Mouse (Mus musculus) WW6 (cell line): ENCODE data around the gene Psmd5.

Source experiments
- DNase-seq: peaks from one replicate; pipeline ENCODE4 v3.0.0-alpha.2; 2013; ENCODE audit warnings: low read depth, low spot score

Psmd5 gene

DNA sequence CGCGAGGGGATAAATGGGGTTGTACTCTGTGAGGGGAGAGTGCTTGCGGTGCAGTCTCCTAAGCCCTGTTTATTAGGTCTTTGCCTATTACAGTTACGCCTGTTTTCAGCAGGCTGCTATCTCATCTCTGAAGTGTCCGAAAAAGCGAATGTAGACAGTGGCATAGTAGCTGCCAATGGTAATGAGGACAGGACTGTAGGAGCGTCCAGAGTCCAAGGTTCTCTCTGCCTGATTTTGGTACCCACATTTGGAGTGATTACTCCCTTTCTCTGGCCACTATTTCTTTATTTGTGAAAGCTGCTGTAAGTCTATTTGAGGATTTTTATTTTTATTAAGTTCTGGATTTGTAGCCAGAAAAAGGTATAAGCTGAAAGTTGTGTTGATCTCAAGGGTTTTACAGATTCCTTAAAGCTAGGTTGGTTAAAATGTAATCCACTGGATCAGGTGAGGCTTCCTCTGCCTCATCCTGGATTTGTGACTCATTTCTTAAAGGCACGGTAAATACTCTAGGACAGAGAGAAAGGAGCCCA lies at the start of gene Psmd5:
Gene Psmd5, minus strand, starts transcription at position 153 of the 530 bp plus-strand sequence.
- no peak for DNase-seq

DNA sequence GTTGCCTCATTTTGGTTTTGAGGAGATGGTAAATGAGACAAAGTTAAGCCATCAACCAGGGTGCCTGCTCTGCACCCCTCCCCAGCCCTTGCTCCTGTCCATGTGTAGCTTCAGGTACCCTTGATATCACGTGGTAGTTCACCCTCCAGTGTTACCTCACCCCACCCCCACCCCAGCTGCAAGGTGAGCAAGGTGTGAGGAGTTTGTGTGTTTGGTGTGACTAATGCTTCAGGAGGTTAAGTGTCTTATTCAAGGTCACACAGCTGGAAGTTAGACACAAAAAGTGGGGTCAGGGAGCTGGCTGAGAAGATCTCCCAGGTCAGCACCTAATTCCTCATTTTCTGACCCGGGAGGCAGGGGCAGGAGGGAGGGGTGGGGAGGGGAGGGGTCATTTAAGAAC lies 48.0 kb upstream of the Psmd5 start:
- DNase-seq: no peak

DNA sequence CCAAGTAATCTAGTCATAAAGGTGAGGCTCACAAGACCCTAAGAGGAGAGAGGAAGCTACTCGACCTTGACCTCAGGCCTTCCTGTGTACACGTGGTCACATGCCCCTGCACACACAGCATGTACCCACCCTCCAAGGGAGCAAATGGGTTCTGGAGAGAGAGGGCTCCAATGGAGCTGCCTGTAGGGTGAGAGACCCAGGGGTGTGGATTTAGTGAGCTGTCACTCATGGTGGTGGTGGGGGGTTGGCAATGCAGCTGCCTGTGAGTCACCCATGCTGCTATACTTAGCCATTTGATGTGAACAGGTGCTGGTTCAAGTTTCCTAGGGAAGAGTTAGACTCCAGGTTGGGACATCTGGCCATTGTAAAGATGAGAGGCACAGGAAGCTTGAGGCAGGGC lies 45.4 kb upstream of the Psmd5 start:
- no peak for DNase-seq

DNA sequence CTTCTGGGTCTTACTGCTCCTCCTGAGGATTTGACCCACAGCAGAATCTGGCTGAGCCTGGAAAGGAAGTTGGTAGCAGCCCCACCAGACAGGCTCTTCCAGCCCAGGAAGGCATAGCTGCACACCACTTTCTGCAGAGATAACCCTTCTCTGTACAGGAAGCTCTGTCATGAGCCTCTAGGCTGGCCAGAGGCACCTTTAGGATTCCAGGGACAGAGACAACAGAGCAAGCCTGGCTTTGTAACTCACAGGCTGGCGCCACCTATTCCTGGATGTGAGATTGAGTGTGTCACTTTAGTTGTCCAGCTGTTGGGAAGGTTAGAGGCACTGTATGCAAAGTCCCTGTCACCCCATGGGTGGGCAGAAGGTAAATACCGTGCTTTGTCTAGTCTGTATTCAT lies 40.3 kb upstream of the Psmd5 start:
- no peak for DNase-seq

DNA sequence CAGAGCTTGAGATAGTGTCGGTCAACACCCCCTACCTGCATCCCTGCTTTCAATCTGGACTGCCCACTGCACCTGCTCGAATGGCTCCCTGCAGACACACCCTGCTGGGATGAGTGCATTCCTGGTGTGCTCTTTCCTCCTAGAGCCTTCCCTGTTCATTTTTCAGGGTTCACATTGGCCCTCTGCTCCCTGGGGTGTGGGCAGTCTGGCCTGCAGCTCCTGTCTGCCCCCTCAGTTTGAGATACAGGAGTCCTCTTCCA lies 40.0 kb upstream of the Psmd5 start:
- no peak for DNase-seq

DNA sequence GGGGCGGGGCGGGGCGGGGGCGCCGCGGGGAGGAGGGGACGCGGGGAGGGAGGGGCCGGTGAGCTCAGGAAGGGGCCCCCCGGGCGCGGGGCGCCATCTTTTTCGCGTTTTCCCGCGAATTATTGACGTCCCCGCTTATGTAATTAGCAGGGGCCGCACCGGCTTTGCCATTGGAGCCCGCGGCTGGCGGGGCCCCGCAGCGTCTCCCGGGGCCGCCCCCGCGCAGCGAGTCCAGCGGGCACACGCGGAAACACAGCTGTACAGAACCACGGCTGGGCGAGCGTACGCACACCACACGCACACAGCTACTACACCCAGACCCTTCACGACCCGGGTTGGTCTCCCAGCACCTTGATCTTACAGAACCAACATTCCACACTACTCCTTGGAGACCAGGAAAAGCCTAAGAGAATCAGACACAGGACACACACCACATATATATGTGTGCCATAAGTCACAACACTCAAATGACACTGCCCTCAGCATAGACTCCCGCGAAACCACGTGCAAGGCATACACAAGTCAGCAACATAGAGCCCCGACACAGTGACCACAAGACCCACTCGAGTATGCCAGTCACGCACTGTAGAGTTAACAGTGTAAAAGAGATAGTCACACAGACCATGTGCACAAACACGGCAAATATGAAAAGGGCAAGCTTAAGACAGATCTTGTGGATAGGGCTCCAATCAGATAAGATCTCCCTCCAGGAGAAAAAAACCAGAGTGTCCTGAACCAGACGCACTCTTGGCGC lies 39.5 kb upstream of the Psmd5 start:
- DNase-seq: no peak

DNA sequence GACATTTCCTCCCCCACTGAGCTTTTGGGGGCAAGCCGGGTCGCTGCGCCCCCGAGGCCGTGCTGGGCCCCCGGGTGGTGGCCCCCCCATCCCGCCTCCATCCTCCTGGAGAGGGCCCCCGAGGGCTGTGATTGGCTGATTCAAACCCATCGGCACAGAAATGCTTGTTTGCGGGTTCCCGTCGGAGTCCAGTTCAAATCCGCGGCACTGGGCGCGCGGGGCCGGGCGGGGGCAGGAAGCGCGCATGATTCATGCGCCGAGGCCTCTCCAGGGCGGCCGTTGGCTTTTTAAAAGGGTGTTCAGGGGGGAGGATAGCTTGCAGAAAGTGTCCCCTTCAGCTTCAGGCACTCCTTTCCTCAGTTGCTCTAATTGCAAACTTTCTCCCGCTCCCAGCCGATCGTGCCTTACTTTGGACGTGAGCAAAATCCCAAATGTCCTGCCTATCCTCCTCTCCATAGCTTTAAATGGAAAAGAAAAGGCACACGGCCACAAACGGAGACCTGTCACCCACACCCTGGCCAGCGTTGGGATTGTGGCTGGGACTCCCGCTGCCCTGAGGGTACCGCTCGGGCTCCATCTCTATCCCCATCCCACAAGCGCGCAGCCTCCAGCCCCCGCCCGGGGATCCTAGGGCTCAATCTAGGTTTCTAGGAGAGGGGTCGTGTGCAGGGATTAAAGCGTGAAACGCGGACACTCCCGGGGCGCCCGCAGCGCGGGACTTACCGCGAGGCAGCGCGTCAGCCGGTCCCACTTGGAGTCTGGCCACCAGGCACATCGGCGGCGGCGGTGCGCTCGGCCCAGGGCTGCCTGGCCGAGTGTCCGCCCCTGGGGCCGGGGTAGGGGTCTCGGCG lies 38.7 kb upstream of the Psmd5 start, which contains the start of gene Phf19:
Gene Phf19, minus strand, starts transcription at position 809 of the 851 bp plus-strand sequence.
- no peak for DNase-seq

DNA sequence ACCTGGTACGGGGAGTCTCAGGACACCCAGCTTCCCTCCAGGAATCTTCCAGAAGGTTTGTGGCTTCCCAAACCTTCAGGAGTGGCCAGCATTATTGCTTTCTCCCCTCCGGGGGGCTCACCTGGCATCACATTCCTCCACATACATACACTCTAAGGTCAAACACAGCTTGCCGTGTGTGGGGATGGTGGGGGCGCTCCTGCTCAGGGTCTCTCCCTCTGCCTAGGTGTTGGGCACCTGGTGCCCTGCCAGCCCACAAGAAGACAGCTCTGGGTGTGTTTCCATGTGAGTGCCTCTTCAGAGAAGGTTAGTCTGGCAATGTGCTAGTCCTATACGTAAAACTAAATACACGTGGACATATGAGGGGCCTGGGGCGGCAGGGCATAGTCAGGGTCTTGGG lies 37.8 kb upstream of the Psmd5 start:
- DNase-seq: no peak

DNA sequence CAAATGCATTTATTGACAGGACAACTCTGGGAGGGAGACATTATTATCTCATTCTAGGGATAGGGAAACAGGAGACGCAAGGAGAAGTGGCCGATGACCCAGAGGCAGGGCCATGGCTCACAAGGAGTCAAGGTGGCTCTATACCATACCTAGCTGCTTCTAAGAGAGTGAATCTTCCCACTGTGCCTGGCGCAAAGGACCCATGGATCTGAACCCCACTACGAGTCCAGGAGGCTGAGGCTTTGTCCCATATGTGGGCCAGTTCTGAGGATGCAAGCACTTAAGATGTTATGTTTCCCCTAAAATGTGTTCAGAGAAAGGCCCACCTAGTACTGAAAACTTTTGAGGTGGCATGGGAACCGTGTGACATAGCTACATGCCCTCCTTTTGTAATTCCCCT lies 37.1 kb upstream of the Psmd5 start:
- no peak for DNase-seq

DNA sequence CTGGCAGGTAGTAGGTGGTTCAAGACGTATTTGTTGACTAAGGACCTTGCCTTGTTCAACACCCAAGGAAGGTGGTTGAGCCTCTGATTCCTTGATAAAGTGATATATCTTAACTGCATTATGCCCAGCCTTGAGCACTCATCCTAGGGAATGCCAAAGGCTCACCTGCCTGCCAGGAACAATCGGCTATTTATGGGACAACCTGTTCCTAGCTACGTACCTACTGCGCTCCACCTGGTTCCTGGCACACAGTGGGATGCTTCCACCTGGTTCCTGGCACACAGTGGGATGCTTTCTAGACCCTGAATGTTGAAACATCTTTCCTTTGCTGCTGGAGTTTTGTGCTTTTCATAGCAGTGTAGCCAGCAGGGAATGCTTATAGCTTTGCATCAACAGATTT lies 35.0 kb upstream of the Psmd5 start:
- no peak for DNase-seq

DNA sequence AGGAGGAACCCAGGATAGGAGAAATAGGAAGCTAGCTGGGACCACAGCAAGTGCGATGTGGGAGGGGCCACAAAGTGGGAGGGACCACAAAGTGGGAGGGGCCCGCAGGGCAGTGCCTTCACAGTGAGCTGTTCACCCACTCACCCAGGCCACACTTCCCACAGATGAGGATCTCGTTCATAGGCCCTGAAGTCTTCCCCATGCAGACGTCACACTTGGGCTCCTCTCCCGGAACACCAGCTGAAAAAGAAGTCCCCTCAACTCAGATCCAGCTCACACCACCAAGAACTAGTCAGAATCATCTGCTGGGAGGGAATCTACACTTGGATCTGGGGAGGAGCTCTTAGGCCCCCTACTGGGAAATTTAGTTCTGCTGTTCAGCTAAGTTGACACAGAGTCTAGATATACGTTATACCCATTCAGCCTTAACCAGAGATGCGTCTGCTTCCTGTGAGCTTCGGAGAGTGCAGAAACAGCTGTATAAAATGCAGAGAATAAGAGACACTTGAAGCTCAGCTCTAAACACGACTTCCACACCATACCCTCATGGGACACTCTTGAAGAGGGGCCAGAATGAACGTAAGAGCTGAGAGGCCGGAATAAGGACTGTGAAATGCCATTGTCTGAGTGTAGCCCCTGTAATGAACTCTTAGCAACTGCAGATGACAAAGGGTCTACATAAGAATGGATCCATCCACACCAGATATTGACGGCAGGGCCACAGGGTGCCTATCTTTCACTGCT lies 32.3 kb upstream of the Psmd5 start:
- no peak for DNase-seq

DNA sequence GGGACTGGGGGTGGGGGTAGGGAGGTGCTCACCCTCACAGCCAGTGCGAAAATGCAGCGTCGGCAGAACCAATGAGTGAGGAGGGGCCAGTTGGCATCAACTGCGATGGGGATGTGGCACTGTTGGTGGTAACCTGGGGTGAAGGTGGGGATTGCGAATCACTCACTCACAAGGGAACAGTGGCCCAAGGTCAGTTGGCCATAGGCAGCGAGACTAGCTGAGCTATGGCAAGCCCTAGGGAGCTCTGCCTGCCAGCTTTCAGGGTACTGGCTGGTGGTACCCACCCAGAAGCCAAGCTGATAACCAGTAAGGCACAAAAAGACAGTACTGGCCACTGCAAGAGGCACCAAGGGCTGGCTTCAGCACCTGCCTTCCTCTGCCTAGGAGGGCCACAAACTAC lies 31.7 kb upstream of the Psmd5 start:
- no peak for DNase-seq

DNA sequence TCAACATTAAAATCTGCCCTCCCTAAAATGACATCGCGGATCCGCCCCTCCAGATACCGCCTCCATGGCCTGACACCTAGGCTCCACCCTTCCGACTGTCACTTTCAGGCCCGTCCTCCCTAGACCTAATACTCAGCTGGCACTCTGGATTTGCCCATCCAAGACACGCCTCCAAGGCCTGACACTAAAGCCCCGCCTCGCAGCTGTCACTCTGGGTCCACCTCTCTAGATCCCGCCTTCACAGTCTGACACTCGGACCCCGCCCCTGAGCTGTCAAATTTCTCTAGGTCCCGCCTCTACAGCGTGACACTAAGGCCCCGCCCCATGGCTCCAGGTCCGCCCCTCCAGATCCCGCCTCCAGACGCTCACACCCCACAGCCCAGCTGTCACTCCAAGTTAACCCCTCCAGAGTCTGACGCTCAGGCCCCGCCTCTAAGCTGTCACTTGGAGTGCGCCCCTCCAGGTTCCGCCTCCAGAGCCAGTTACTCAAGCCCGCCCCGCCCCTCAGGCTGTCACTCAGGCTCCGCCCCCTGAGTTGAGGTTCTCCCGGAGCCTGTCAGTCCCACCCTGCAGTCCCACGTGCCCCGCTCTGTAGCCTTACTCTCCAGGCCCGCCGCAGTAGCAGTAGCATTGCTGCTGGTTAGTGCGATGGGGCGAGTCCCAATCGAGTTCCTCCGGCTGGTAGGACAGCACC lies 30.2 kb upstream of the Psmd5 start:
- peak; percentile 84 for DNase-seq

DNA sequence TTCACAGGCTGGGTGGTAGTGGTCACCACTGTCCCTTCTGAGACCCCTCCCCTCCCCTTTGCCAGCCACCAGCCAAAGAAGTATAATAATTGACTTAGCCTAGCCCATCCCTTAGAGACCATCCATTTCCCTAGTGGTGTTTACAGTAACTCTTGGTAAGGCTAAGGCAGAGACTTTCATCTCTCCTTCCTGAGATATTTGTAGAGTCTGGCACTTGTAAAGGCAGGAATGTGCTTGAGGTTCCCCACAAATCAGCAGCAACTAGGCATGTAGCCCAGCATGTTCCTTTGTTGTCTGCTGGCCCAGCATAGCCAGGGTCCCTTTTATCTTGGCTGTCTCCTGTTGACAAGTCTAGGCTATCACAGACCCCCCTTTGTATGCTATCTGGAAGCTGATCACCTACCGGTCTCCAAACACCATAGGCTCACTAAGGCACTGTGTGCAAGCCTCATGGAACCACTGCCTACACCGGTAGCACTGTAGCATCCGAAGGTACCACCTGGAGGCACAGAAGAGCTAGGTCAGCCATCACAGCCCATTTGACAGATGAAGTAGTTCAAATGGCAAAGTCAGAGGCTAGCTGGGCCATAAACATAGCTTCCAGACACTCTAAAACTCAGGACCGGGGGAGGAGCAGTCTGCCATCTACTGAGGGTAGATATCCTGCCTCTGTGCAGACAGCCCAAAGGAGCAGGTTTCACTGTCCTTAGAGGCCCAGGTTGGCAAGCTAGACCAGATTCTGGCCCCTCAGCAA lies 29.1 kb upstream of the Psmd5 start:
- DNase-seq: no peak

DNA sequence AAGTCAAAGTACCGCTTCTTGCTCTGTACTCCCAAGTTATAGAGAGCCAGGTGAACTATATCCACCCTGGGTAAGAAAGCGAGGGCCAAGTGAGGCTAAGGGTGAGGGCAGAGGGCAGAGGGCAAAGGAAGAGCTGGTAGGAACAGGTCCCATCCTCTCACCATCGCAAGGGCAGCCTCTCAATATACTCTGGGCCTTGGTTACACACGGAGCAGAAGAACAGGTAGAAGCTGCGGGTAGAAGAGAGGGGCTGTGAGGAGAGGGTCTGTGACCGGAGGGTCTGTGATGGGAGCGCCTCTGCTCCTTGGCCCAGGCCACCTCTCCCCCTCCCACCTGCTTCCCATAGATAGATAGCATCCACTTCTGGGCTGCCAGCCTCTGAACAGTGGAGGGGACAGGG lies 28.4 kb upstream of the Psmd5 start:
- no peak for DNase-seq

DNA sequence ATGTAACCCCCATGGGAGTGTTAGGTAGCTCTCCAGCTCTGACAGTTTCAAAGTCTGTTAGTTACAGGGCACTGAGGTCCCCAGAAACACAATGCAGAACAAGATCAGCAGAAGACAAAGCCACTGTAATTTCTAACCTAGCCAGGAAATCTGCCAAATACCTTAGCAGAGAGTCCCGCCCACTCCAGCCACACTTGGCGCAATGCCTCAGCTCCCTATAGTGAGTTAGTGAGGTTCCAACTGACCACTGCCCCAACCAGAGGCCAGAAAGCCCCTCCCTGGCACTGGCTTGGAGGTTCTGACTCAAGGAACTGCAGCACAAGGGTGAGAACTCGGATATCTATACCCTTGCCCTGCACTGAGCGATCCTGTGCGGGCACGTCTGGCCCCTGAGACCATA lies 28.0 kb upstream of the Psmd5 start:
- DNase-seq: no peak

DNA sequence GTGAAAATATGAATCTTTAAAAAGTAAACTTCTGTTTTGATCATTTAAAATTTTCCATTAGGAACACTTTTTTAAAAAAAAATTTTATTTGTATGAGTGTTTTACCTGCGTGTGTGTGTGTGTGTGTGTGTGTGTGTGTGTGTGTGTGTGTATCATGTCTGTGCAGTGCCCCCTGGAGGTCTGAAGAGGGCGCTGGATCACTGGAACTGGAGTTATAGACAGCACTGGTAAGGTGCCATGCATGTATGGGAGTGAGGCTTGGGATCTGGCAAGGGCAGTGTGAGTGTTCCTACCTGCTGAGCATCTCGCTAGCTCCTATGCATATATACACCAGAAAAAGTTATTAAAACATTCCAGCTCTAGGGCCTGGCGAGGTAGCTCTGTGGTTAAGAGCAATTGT lies 27.0 kb upstream of the Psmd5 start:
- no peak for DNase-seq

DNA sequence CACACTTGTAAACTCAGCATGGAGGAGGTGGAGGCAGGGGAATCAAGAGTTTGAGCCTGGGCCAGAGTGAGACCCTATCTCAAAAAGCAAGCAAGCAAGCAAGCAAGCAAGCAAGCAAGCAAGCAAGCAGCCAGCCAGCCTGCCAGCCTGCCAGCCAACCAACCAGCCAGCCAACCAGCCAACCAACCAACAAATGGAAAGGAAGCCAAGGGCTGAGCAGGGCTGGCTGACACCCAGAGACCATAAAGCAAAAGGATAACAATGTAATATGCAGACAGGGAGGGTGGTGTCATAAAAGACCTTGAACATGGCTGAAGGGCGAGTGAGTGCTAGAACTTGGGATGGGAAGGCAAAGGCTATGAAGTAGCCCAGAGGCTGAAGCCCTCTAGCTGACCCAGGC lies 25.6 kb upstream of the Psmd5 start:
- DNase-seq: no peak

DNA sequence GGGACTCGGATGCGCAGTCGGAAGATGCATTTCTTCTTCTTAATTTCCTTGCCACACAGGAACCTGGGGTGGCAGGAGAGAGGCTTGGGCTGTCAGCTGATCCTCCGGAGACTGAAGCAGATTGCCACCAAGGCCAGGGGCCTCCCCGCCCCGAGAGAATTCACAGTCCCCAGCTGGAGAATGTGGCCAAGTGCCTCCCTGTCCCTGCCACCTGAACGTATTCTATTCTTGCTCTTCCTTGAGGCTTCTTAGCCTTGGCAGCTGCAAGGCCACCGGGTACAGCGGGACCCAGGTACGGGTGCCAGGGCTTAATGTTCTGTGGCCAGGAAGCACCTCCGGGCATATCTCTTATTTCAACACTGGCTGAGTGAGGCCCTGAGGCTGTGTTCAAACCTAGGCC lies 24.9 kb upstream of the Psmd5 start:
- no peak for DNase-seq

DNA sequence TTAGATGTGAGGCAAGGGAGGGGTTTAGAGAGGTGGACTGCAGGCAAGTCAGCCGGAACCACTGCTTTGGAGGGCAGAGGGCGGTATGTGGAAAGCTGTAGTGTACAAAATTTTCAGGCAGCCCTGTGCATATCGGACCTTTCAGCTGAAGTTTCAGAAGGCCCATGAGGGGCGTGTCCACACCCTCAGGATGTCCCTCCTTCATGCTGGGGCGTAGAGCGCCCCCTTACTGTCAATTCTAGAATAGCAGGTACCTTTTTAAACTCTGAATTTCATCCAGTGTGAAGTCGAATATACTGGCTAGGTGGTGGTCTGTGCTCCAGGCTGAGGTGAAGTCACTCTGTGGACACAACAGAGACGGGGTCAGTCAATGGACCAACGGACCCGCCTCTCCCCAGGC lies 23.1 kb upstream of the Psmd5 start:
- no peak for DNase-seq

DNA sequence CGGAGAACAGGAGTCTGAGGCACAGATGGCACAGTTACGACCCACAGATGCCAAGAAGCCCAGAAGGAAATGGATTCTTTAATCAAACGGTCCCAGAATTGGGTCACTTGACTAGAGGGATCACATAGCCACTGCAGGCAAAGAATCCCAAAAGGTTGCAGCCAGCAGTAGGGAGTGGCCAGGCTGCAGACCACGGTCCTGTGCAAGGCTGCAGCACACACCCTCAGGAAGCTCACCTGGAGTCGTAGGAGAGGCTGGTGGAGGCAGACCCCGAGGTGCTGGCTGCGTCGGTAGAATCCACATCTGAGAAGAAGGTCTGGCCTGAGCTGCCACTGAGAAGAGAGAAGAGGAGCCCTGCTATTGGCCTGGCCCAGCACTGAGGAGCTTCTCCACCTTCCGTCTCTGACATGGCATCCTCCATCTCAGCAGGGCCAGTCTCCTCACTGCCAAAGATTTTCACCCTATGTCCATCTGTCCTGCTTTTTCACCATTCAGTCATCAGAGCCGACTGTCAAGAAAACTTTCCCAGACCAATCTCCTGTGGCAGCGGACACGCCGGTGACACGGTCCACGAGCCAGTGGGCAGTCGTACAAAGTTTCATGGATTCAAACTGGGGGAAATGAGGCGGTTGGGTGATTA lies 22.2 kb upstream of the Psmd5 start:
- DNase-seq: no peak
